Mouse (Mus musculus) brain, embryonic 18.5 days (tissue): ENCODE results near the gene R3hdm2.

Experiments used
- DNase-seq: peaks from one replicate; pipeline ENCODE4 v3.0.0-alpha.2; 2012; ENCODE audit warnings: low read depth, low spot score

R3hdm2 gene

GRCm38 (mm10) chr10:127492118-127492517 lies 112.0 kb downstream of the R3hdm2 start:
- DNase-seq, result no peak

GRCm38 (mm10) chr10:127496156-127496555 lies 116.0 kb downstream of the R3hdm2 start:
- DNase-seq, result no peak

GRCm38 (mm10) chr10:127499516-127499915 lies 119.4 kb downstream of the R3hdm2 start:
- no peak for DNase-seq

GRCm38 (mm10) chr10:127500042-127500441 lies 119.9 kb downstream of the R3hdm2 start:
- no peak for DNase-seq

- no peak for DNase-seq
Observed at GRCm38 (mm10) chr10:127500894-127501893, 121.1 kb downstream of the R3hdm2 start, which contains the start of gene Stac3. Gene Stac3, plus strand, starts transcription at chr10:127501686.

- no peak for DNase-seq
Observed at GRCm38 (mm10) chr10:127508239-127508638, 128.1 kb downstream of the R3hdm2 start.

- DNase-seq, result peak; percentile 85
Observed at GRCm38 (mm10) chr10:127509051-127509836, 129.1 kb downstream of the R3hdm2 start.

GRCm38 (mm10) chr10:127509837-127510701 lies 129.9 kb downstream of the R3hdm2 start:
- DNase-seq, result no peak

GRCm38 (mm10) chr10:127510895-127511617 lies 130.9 kb downstream of the R3hdm2 start:
- DNase-seq, result no peak

GRCm38 (mm10) chr10:127511634-127512306 lies 131.6 kb downstream of the R3hdm2 start:
- DNase-seq, result no peak

- no peak for DNase-seq
Observed at GRCm38 (mm10) chr10:127512307-127512666, 132.2 kb downstream of the R3hdm2 start.

GRCm38 (mm10) chr10:127512813-127513212 lies 132.7 kb downstream of the R3hdm2 start:
- DNase-seq, result no peak

- no peak for DNase-seq
Observed at GRCm38 (mm10) chr10:127513501-127514091, 133.5 kb downstream of the R3hdm2 start.

GRCm38 (mm10) chr10:127514111-127514698 lies 134.1 kb downstream of the R3hdm2 start:
- no peak for DNase-seq

GRCm38 (mm10) chr10:127514764-127515163 lies 134.6 kb downstream of the R3hdm2 start, which contains the start of gene Ndufa4l2:
Gene Ndufa4l2, plus strand, starts transcription at chr10:127514967.
- DNase-seq, result no peak

- no peak for DNase-seq
Observed at GRCm38 (mm10) chr10:127515271-127515982, 135.3 kb downstream of the R3hdm2 start.

- no peak for DNase-seq
Observed at GRCm38 (mm10) chr10:127515983-127516459, 135.9 kb downstream of the R3hdm2 start.

GRCm38 (mm10) chr10:127516576-127517260 lies 136.6 kb downstream of the R3hdm2 start:
- DNase-seq, result no peak
